Mouse (Mus musculus): ENCODE data around the gene Ube2n.

- TF ChIP-seq CTCF (conservative IDR thresholded peaks at IDR 0.05; ENCODE audit: low read length) = no peak
- no peak for TF ChIP-seq POU5F1 (IDR thresholded peaks at IDR 0.05; ENCODE audit: borderline replicate concordance, low read length)
These were observed 29.1 kb downstream of the Ube2n start for GRCm38 (mm10) chr10:95544004-95544403.

All from E14TG2a.4 (cell line).